Mouse (Mus musculus) stomach, embryonic 14.5 days (tissue): ENCODE results near the gene Pou4f1. TPM values are rescaled to one million over a fixed set of nuclear protein-coding genes. Genes with fewer than 3 reads are reported as not detected.

ENCODE experiments used
- polyA plus RNA-seq: library from polyadenylated mRNA; unstranded; fragments of >200 nt; fragmentation: Nextera tagmentation; extraction: Ambion mirVana; gene quantifications from 2 replicates; pipeline ENCODE4 v1.2.1, GENCODE M21; 2014

Gene Pou4f1
- polyA plus RNA-seq, 1 experiment from 2014 or later, result 0.32 TPM

Other genes starting within 250 kb of the Pou4f1 start
- 32.4 and 39.1 TPM in 2 replicates for gene Rnf219, start 54.6 kb upstream of the Pou4f1 start, polyA plus RNA-seq